Mouse (Mus musculus): Measurements from ENCODE around the gene Apeh.
"Not testable (repeated sequence)": the region's sequence is repeated elsewhere in the genome, so short reads cannot be mapped to it uniquely, and the experiment has no call there.

Apeh gene

GRCm38 (mm10) chr9:108094184-108094941 lies at the start of gene Apeh:
Gene Apeh (minus strand): TSS chr9:108094606.
- peak; percentile 92 to 94 for DNase-seq

GRCm38 (mm10) chr9:108143470-108143869 lies 49.1 kb upstream of the Apeh start:
- peak in 1 of 2 experiments; percentile 35 for DNase-seq

DNA sequence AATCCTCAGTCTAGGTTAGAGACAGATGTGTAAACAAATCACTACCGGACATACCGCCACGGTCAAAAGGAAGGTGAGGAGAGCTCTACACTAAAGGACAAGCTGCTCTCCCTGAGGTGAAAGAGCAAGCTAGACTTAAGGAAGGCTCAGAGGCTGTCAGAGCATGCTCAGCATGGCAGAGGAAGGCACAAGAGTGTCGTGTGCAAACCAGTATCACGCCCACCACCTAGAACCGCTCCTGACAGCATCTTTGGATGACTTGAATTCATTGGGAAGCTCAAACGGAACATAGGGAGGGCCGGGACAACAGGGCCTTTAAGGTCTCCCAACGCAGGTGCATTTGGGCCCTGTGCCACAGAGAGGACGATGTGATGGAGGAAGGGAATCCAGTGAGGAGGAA lies 47.0 kb upstream of the Apeh start:
- DNase-seq: no peak

DNA sequence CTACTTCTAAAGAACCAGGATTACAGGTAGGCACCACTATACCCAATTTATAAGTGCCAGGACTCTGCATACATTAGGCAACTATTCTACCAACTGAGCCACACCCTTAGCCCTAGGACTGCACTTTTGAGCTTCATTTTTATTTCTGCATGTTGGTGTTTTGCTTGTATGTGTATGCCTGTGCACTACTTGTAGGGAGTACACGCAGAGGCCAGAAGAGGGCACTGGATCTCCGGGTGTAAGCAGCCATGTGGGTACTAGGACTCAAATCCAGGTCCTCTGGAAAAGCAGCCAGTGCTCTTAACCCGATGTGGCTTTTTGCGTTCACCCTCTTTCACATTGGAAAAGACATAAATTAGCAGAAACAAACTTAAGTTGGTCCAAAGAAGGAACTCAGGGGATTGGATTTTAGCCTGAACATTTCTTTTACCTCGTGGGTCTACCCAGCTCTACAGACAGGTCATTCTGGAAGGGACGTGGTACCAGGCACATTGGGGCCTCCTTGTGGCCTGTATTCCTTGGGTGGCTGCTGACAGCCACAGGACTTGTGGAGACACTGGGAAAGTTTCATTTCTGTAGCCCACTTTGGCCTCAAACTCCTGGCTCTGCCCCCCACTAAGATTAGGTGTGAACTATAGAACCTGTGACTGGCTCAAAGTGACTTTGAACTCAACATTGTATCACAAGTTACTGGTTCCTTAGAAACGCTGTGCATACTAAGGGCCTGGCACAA lies 45.7 kb upstream of the Apeh start:
- peak; percentile 58 to 71 for DNase-seq

DNA sequence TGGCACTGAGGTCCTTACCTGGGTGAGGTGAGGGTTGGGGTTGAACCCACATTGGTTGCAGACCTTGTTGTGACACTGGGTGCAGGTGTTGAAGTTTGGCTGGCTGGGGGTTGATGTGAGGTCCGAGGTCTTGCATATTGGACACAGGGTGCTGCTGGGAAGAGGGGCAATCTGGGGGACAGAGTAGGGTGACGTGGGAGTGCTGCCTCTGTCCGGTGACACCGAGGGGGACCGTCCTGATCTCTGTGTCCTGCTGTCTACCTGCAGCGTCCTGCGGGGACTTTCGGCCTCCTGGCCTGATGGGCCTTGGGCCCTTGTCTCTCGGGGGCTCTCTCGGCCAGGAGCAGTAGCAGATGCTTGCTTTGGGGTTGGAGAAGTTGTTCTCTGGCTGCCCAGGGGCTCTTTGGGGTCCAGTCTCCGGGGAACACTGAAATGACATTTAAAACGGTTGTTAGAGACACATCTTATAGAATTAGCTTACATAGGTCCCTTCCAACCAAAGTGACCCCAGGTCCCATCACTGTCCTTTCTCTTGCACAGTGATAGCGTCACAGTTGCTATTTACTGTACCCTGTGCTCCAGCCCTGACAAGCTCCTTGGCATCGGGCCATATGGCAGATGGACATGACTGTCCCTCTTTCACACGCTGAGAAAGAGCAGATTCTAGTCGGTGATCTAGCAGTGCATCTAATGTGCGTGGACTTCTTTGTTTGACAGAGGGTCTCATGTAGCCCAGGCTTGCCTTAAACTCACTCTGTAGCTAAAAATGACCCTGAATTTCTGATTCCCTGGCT lies 45.0 kb upstream of the Apeh start:
- DNase-seq: peak; percentile 95 to 97

DNA sequence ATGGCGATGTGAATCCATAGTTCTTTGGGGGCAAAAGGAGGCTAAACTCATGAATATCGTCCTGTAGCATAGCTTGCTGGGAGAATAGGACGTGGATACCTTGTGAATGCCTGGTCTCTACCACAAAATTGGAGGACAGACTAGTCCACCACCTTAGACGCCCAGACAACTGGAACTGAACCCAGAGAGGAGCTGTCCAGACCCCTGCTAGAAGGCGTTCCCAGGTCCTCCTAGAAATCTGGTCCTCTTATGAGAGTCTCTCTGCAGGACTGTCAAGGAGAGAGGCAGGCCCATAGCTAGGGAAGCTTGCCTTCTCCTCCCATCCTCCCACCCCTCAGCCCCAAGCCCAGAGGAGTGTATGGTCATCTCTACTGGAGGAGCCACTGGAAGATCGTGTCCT lies 43.7 kb upstream of the Apeh start:
- no peak for DNase-seq

DNA sequence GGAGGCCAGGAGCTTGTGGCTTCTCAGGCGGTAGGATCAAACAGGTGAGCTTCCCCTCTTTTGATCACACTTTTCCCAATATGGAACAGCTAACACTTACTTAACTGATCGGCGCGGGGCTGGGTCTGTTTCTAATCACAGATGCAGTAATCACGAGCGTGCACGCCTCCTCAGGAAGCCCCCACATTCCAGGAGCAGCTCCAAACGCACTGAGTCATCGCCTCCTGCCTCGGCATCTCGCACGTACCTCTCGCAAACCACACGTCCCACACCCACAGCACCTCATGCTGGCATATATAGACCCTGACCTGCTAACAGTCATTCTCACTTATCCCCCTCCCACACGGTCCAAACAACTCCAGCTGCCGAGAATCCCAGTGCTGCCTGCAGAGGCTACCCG lies 43.1 kb upstream of the Apeh start:
- DNase-seq: no peak

DNA sequence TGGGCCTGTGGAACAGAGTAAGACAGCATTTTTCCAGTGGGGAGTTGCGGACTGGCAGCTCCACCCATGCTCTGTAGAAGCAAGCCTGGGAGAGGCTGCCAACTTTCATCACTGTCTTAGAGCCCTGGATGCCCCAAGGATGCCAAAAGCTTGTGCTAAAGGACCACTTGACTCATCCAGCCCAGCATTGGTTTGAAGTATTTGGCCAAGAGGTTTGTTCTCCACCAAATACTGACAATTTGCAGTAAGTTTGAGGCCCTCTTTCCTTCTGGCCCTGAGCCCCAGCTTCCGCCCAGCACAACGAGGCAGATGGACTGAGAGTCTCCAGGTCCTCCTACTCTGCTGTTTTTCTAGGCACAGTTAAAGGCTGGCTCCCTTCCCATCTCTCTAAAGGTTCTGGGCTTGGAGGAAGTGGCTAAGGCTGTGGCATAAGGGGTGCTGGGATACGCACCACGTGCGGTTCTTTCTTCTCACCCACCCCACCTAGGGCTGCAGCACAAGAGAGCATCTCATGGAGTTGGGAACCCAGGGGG lies 42.6 kb upstream of the Apeh start:
- DNase-seq: peak; percentile 77 to 84

- DNase-seq: peak in 1 of 2 experiments; percentile 67
Observed at GRCm38 (mm10) chr9:108136225-108136624, 41.8 kb upstream of the Apeh start.

GRCm38 (mm10) chr9:108135679-108136078 lies 41.3 kb upstream of the Apeh start:
- DNase-seq: not testable (repeated sequence)

DNA sequence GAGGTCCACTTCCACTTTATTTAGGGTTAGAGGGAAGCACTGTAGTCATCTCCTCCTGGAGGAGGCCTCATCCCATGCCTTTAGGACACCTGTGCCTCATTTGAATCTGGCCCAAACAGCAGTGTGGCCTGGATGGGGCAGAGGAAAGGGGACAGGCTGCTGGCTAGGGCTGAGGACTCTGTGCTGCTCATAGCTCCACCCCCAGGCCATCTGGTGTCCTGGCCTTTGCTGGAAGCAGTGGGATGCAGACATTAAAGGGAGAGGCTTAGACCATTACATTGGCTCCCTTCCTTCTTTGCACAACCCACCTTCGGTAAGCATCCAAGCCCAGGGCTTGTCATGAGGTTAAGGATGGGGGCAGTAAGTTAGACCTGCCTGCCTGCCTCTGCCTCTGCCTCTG lies 39.1 kb upstream of the Apeh start:
- DNase-seq: peak; percentile 83 to 87

- DNase-seq: no peak
Observed at GRCm38 (mm10) chr9:108132373-108132772, 38.0 kb upstream of the Apeh start.

DNA sequence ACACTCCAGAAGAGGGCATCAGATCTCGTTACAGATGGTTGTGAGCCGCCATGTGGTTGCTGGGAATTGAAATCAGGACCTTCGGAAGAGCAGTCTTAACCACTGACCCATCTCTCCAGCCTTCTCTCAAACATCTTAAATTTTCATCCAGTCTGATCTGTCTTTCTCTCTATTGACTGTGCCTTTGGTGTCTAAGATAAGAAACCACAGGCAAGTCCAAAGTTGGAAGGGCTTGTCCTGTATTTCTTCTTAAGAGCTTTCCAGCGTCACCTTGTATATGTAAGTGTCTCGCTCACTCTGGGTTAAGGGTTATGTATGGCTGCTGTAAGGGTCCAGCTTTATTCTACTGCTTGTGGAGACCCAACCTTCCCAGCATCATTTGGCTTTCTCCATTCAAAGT lies 37.1 kb upstream of the Apeh start:
- DNase-seq: no peak

DNA sequence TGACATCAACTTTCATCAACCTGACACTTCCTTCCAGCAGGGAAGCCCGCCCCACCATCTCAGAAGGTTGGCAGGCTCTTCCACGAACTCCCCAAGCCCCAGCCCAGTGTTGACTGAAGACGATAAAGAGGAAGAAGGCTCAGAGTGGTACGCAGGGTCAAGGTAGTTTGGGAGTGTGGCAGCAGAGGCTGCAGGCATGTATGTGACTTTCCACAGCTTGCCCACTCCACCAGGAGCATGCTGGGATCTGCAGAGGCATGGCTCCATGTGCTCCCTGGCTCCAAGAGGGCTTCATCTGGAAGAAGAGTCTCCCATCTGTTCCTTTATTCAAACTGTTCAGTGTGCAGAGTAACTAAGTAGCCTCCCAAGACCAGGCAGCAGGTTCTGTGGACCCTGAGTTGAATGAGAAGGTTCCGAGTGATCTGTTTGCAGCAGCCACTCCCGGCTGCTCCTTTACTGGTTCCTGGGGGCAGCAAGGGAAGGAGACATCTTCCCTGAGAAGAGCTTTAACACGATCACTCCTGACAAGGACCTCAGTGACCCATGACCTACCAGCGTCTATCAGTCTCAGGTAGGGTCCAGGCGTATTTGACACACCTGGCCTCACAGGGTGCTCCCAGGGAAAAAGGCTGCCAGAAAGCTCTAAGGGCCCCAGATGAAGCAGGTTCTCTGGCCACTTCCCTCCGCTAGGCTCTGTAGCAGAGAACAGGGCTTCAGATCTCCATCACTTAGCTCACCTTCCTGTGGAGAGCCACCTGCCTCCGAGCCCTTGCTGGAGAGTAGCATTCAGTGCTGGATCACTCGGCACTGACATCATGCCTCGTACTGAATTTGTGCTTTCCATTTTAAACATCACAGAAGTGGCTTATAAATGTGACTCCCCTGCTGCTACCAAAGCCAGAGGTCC lies 34.9 kb upstream of the Apeh start:
- peak; percentile 68 for DNase-seq

DNA sequence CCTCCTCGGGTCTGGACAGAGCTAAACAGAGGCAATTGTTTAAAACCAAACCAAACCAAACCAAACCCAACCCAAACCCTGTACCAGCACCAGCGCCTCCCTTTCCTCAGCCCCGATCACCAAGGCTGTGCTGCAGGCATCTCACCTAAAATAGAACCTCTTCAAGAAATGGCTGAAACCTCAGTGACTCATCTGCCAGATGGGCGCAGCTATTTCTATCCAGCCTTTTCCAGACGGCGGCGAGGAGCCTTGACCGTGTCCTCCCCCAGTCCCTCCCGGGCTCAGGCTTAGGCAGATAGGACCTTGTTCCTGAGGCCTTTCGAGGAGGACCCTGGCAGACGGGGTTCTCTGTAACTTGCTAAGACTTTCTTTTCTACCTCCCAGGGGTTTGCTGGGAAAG lies 33.8 kb upstream of the Apeh start:
- no peak for DNase-seq

DNA sequence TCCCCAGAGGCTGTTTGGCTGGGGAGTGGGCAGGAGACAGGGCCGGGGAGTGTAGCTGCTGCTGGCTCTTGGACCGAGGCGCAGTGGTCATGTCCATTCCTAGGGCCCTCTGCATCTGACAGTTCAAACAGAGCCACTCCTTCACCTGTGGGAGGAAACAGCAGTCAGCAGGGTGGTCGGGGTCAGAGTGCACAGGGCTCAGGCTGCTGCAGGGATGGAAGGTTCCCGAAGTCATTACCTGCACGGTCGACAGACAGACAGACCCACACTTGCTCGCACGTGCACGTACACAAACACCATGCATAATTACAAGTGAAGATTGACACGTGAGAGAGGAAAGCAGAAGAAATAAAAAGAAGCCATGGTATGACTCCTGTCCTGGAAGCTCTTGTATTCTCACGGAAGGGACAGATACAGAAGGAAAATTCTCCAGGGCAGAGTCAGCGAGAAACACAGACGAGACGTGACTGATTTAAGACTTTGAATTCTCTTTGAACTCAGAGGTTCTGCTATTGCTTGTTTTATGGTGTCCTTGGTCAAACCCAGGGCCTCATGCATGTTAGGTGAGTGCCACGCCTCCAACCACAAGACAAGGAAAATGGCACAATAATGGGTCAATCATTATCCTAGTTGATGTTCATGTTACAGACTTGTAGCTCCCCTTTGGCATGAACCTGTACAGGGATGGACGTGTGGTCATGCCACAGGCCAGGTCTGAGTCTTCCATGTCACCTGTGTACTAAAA lies 32.2 kb upstream of the Apeh start:
- no peak for DNase-seq

- DNase-seq: no peak
Observed at GRCm38 (mm10) chr9:108125731-108126130, 31.3 kb upstream of the Apeh start.

DNA sequence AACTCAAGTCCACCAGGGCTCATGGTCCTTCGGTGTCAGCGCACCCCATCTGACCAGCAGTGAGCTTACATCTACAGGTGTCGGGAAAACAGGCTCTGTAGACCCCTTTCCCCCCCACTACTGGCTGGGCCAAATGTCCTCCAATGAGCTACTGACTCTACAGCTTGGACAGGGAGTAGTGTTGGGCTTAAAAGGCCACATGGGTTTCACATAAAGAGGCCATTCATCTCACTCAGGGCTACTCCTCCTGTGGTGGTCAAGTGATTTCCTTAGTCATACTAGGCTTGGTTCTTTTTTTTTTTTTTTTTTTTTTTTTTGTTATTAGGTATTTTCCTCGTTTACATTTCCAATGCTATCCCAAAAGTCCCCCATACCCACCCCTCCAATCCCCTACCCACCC lies 29.5 kb upstream of the Apeh start:
- no peak for DNase-seq

DNA sequence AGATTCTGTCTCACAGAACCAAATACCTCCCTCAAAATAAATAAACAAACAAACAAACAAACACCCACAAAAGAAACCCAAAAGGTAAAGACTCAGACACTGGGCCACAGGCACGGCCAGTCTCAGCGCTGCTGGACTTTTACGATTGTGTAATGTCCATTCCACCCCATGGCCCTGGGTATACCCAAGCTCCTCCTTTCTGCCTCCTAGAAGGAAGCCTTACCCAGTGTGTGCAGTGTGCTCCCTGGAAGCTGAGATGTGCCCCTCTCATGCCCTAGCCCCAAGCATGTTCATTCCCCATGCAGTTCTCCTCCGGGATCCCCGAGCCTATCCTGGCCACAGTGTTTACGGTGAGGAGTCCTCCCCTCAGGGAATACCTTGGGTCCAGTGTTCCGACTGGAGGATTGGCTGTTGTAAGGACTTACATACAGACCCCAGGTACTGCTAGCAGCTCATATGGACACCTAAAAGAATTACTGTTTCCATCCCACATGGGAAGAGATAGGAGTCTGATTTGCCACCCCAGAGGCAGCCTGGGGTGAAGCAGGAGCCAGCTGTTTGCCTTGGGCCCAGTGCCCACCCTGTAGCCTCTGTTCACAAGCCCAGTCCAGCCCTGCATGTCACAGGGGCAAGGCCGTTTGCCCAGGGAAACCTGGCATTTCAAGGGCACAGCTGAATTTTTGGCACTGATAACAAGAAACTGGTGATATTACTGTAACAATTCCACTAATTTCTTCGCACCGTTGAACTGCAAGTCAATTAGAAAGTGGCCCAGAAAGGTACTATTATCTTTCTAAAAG lies 27.0 kb upstream of the Apeh start:
- DNase-seq: no peak

- no peak for DNase-seq
Observed at GRCm38 (mm10) chr9:108120671-108121070, 26.3 kb upstream of the Apeh start.
